Mouse (Mus musculus) heart, embryonic 16.5 days (tissue): ENCODE measurements around the gene Foxred2. TPM values are rescaled to one million over a fixed set of nuclear protein-coding genes. Genes with fewer than 3 reads are reported as not detected.

ENCODE experiments used
- ATAC-seq: fragments of 200-750 bp; cut with Nextera tagmentation; replicated peaks from 2 replicates; pipeline ENCODE4 v1.8.0; 2017; ENCODE audit warnings: moderate number of reproducible peaks; ENCODE audit not compliant: insufficient read depth, low FRiP score; ENCODE audit errors: extremely low read depth
- H3K27ac ChIP-seq: fragments of 300-500 bp; sonication (generic); 2 replicates; pipeline ENCODE4 v1.5.1; 2014; ENCODE audit warnings: mild to moderate bottlenecking, low read length, control low read depth, moderate library complexity
- H3K27me3 ChIP-seq: fragments of 300-500 bp; sonication (generic); 2 replicates; pipeline ENCODE4 v1.6.1; 2014; ENCODE audit warnings: low read length, mixed read lengths; ENCODE audit not compliant: control insufficient read depth, insufficient read depth
- H3K36me3 ChIP-seq: fragments of 300-500 bp; sonication (generic); 2 replicates; pipeline ENCODE4 v1.6.1; 2014; ENCODE audit not compliant: control insufficient read depth, insufficient read depth
- H3K4me1 ChIP-seq: fragments of 300-500 bp; sonication (generic); 2 replicates; pipeline ENCODE4 v1.6.1; 2014; ENCODE audit warnings: low read length, mixed read lengths; ENCODE audit not compliant: control insufficient read depth, insufficient read depth
- H3K4me2 ChIP-seq: fragments of 300-500 bp; sonication (generic); 2 replicates; pipeline ENCODE4 v1.6.1; 2014; ENCODE audit warnings: low read depth, mild to moderate bottlenecking, control low read depth, low read length
- H3K4me3 ChIP-seq: fragments of 300-500 bp; sonication (generic); 2 replicates; pipeline ENCODE4 v1.5.1; 2014; ENCODE audit warnings: mild to moderate bottlenecking, control low read depth, low read length
- H3K9ac ChIP-seq: fragments of 300-500 bp; sonication (generic); 2 replicates; pipeline ENCODE4 v1.6.1; 2014; ENCODE audit warnings: low read length, control low read depth
- H3K9me3 ChIP-seq: fragments of 300-500 bp; sonication (generic); replicated peaks from 2 replicates; pipeline ENCODE4 v1.6.1; 2016; ENCODE audit warnings: low read length; ENCODE audit not compliant: control insufficient read depth
- WGBS: fragments of 180-500 bp; shearing (Covaris S2); extraction: QIAGEN DNeasy Blood & Tissue Kit; methylation state at CpG from one replicate; pipeline ENCODE4 v1.1.7; 2014; 5-methylcytosine and 5-hydroxymethylcytosine counted together
- polyA plus RNA-seq: library from polyadenylated mRNA; unstranded; fragments of >200 nt; fragmentation: Nextera tagmentation; extraction: Ambion mirVana; gene quantifications from 2 replicates; pipeline ENCODE4 v1.2.1, GENCODE M21; 2015

Gene Foxred2
- polyA plus RNA-seq, 1 experiment from 2014 or later, result 1.0 TPM

- Histone ChIP-seq H3K9ac (no peak overlapping the region), H3K27ac (no peak overlapping the region), H3K4me1 (peaks cover 10% of the 10 kb centered on the region), H3K27me3 (0 out of 2 replicates have a peak, but pooled peaks cover 2% of the 10 kb centered on the region), H3K9me3 (no peaks in the 10 kb centered on the region), H3K4me3 (no peak overlapping the region), H3K4me2 (no peak overlapping the region), H3K36me3 (no peaks in the 10 kb centered on the region)
- 71% methylated on average over 11 of the region's 11 CpGs for WGBS
- no peak for ATAC-seq
Measured at GRCm38 (mm10) chr15:77934326-77934725, 22.2 kb downstream of the Foxred2 start.

- Histone ChIP-seq H3K36me3 (no peaks in the 10 kb centered on the region), H3K4me1 (peaks cover 10% of the 10 kb centered on the region), H3K27me3 (0 out of 2 replicates have a peak, but pooled peaks cover 2% of the 10 kb centered on the region), H3K4me2 (0 out of 2 replicates have a peak overlapping the region, but pooled peaks have one; percentile 13), H3K4me3 (no peak overlapping the region), H3K9me3 (no peaks in the 10 kb centered on the region), H3K27ac (no peak overlapping the region), H3K9ac (no peak overlapping the region; the same call in 1 of the 2 replicates)
- ATAC-seq, result peak; percentile 45
- 2% methylated on average over 14 of the region's 14 CpGs for WGBS
Measured at GRCm38 (mm10) chr15:77933770-77934169, 22.8 kb downstream of the Foxred2 start.

- 48% methylated on average over 3 of the region's 3 CpGs for WGBS
- H3K4me1 ChIP-seq, result peaks cover 10% of the 10 kb centered on the region
- H3K9me3 ChIP-seq, result no peaks in the 10 kb centered on the region
- H3K36me3 ChIP-seq, result no peaks in the 10 kb centered on the region
- H3K9ac ChIP-seq, result no peak overlapping the region
- H3K4me2 ChIP-seq, result no peak overlapping the region
- H3K27me3 ChIP-seq, result 0 out of 2 replicates have a peak, but pooled peaks cover 2% of the 10 kb centered on the region
- no peak overlapping the region for H3K27ac ChIP-seq
- H3K4me3 ChIP-seq, result no peak overlapping the region
- ATAC-seq, result no peak
Measured at GRCm38 (mm10) chr15:77933222-77933621, 23.3 kb downstream of the Foxred2 start.

DNA sequence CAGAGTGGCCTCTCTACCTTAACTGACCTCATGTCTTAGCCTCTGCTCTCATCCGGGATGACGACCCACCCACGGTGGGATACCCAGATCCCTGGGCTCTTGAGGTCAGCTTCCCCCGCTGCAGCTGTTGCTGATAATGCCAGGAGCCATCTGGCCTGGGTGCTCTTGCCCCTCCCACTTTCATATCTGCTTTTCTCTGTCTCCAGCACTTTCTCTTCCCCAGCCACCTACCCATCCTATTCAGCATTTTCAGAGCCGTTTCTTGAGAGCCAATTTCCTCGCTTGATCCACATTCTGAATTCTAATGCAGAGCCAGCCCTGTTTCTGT lies 24.9 kb downstream of the Foxred2 start:
- Histone ChIP-seq H3K36me3 (peaks cover 9% of the 10 kb centered on the region; the same call in 1 of the 2 replicates), H3K4me2 (no peak overlapping the region), H3K9me3 (no peaks in the 10 kb centered on the region), H3K27ac (no peak overlapping the region), H3K4me3 (no peak overlapping the region), H3K27me3 (0 out of 2 replicates have a peak, but pooled peaks cover 2% of the 10 kb centered on the region), H3K9ac (no peak overlapping the region), H3K4me1 (peaks cover 17% of the 10 kb centered on the region)
- ATAC-seq, result no peak
- WGBS, result 40% methylated on average over 6 of the region's 6 CpGs

- no peak overlapping the region for H3K9ac ChIP-seq
- no peak overlapping the region for H3K4me3 ChIP-seq
- 0 out of 2 replicates have a peak, but pooled peaks cover 2% of the 10 kb centered on the region for H3K27me3 ChIP-seq
- peaks cover 13% of the 10 kb centered on the region; the same call in 1 of the 2 replicates for H3K36me3 ChIP-seq
- H3K4me1 ChIP-seq, result peaks cover 17% of the 10 kb centered on the region
- H3K27ac ChIP-seq, result no peak overlapping the region
- no peak overlapping the region for H3K4me2 ChIP-seq
- no peaks in the 10 kb centered on the region for H3K9me3 ChIP-seq
- no peak for ATAC-seq
- WGBS, result 60% methylated on average over 6 of the region's 6 CpGs
Measured at GRCm38 (mm10) chr15:77930986-77931688, 25.4 kb downstream of the Foxred2 start.

DNA sequence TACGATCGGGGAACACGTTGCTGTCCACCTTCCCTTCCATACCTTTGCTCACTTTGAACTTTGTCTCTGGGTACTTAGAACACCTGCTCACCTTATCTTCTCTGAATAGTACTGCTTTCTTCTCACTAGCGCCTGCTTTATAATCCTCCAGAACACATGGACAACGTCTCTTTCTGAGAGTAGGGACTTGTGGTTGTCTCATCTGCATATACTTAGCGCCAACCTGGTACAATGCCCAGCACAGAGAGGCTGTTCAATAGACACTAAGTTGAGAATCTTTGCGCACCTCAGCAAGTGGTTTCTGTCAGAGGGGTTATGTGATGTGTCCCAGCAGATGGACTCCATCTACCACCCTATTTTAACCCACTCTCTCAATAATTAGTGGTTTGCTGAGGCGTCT lies 26.7 kb downstream of the Foxred2 start:
- Histone ChIP-seq H3K4me3 (peak overlapping the region; percentile 66), H3K4me2 (peak overlapping the region; percentile 92), H3K27me3 (0 out of 2 replicates have a peak, but pooled peaks cover under 1% of the 10 kb centered on the region), H3K27ac (peak overlapping the region; percentile 90; the same call in 1 of the 2 replicates), H3K9me3 (no peaks in the 10 kb centered on the region), H3K9ac (peak overlapping the region; percentile 85), H3K4me1 (peaks cover 17% of the 10 kb centered on the region), H3K36me3 (peaks cover 17% of the 10 kb centered on the region; the same call in 1 of the 2 replicates)
- WGBS, result 47% methylated on average over 8 of the region's 8 CpGs
- no peak for ATAC-seq

DNA sequence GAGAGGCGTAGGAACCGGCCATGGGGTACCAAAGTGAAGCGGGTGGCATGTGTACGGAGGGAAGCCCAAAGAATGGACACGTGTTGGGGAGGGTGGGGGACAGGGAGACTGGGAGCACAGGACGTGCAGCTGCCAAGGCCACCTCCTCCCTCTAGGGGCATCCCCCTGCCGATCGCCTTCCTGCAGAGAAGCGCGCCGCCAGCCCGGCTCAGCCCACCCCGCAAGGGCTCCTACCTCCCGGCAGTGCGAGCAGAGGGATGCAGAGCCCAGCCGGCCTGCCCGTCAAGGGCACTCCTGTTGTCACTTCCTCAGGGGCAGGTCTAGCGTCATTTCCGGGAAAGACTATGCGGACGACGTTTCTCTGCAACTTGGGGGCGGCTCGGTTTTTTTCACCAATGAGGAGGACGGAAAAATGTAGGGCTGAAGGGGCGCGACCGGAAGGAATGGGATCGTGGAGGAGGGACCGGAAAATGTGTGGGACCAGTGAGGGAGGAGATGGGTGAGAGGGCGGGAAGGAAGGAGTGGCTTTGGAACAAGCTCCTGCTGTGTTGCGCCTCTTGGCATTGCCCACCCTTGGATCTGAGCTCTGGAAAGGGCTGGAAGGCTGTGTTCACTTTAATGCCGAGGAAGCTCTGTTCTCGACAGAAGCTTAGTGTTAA lies 27.7 kb downstream of the Foxred2 start, which contains the start of gene Txn2:
Txn2 (minus strand) TSS at position 334 of the 659 bp plus-strand sequence.
- Histone ChIP-seq H3K4me3 (peak within 1 kb of the TSS; percentile 66), H3K4me2 (peak within 1 kb of the TSS; percentile 92), H3K9ac (peak within 1 kb of the TSS; percentile 85), H3K4me1 (peaks cover 17% of the 10 kb centered on the region), H3K9me3 (no peaks in the 10 kb centered on the region), H3K27ac (peak within 1 kb of the TSS; percentile 96), H3K27me3 (no peaks in the 10 kb centered on the region), H3K36me3 (peaks cover 24% of the 10 kb centered on the region)
- WGBS, result under 1% methylated on average over 34 of the region's 34 CpGs
- ATAC-seq, result peak; percentile 94

- WGBS, result 16% methylated on average over 4 of the region's 4 CpGs
- ATAC-seq, result no peak
Measured at GRCm38 (mm10) chr15:77928091-77928490, 28.4 kb downstream of the Foxred2 start.

DNA sequence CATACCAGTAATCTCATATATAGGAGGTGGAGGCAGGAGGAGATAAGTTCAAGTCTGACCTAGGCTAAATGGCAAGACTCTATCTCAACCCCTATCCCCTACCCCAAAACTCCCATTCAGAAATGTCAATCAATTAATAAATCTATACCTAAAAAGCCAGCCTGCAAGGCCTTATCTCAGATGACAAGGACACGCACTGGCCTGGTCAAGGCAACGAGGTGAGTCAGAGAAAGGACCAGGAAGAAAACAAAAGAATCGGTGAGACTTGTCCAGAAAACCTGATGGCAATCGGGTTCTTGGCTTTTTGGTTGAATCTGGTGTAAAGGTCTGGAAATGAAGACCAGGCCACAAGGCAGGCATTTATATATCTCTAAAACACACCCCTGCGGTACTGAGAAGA lies 29.6 kb downstream of the Foxred2 start:
- Histone ChIP-seq H3K9me3 (no peaks in the 10 kb centered on the region), H3K36me3 (peaks cover 37% of the 10 kb centered on the region)
- 94% methylated on average over 5 of the region's 5 CpGs for WGBS

More at GRCm38 (mm10) chr15:77928091-77928490, 28.4 kb downstream of the Foxred2 start:
- H3K36me3 ChIP-seq, result peaks cover 28% of the 10 kb centered on the region
- H3K4me3 ChIP-seq, result peak overlapping the region; percentile 66
- peaks cover 15% of the 10 kb centered on the region for H3K4me1 ChIP-seq
- H3K27ac ChIP-seq, result peak overlapping the region; percentile 96
- no peaks in the 10 kb centered on the region for H3K9me3 ChIP-seq
- H3K9ac ChIP-seq, result peak overlapping the region; percentile 77
- H3K27me3 ChIP-seq, result no peaks in the 10 kb centered on the region
- peak overlapping the region; percentile 74 for H3K4me2 ChIP-seq

More for the DNA sequence above, 29.6 kb downstream of the Foxred2 start:
- H3K27ac ChIP-seq, result no peak overlapping the region
- ATAC-seq, result no peak
- no peak overlapping the region for H3K4me2 ChIP-seq
- H3K4me3 ChIP-seq, result no peak overlapping the region
- no peaks in the 10 kb centered on the region for H3K27me3 ChIP-seq
- peaks cover 15% of the 10 kb centered on the region for H3K4me1 ChIP-seq
- H3K9ac ChIP-seq, result no peak overlapping the region
